Mouse (Mus musculus) myocyte (in vitro differentiated cells): Measurements from ENCODE around the gene Nkap. TPM values are rescaled to one million over a fixed set of nuclear protein-coding genes. Genes with fewer than 3 reads are reported as not detected.
"Not testable (repeated sequence)": the region's sequence is repeated elsewhere in the genome, so short reads cannot be mapped to it uniquely, and the experiment has no call there.

Experiments used
- H3K27me3 ChIP-seq: one replicate; pipeline ENCODE4 v1.6.1; 2011; ENCODE audit not compliant: control insufficient read depth, insufficient read depth, insufficient read length
- H3K36me3 ChIP-seq: one replicate; pipeline ENCODE4 v1.6.1; 2011; ENCODE audit not compliant: control insufficient read depth, insufficient read depth
- H3K4me2 ChIP-seq: one replicate; pipeline ENCODE4 v1.6.1; 2011; ENCODE audit warnings: low read depth, control low read depth
- H3K4me3 ChIP-seq: one replicate; pipeline ENCODE4 v1.5.1; 2011; ENCODE audit warnings: mild to moderate bottlenecking, control low read depth, moderate library complexity
- H3K79me2 ChIP-seq: one replicate; pipeline ENCODE4 v1.6.1; 2011; ENCODE audit not compliant: control insufficient read depth, insufficient read depth
- H3ac ChIP-seq: one replicate; pipeline ENCODE4 v1.6.1; 2011; ENCODE audit not compliant: control insufficient read depth, insufficient read length
- CEBPB ChIP-seq: IDR thresholded peaks from 2 replicates; pipeline ENCODE4 v1.6.1; 2011; ENCODE audit warnings: mild to moderate bottlenecking, moderate library complexity; ENCODE audit not compliant: poor library complexity, insufficient read depth, severe bottlenecking
- E2F4 ChIP-seq: IDR thresholded peaks from one replicate; pipeline ENCODE4 v1.6.1; 2011; ENCODE audit warnings: mild to moderate bottlenecking, control low read depth, moderate library complexity; ENCODE audit not compliant: insufficient read depth
- MAX ChIP-seq: IDR thresholded peaks from one replicate; pipeline ENCODE4 v1.6.1; 2011; ENCODE audit warnings: low read depth, mild to moderate bottlenecking, control low read depth
- MYOD1 ChIP-seq, 3 experiments: IDR thresholded peaks; one replicate each; pipeline ENCODE4 v1.6.1; 2011; ENCODE audit warnings: control low read depth in 2 of 3, low read depth in 2 of 3, mild to moderate bottlenecking in 2 of 3, moderate library complexity in 1 of 3; ENCODE audit not compliant: insufficient read length in 2 of 3, control insufficient read depth in 1 of 3
- MYOG ChIP-seq, 3 experiments: IDR thresholded peaks; one replicate each; pipeline ENCODE4 v1.6.1; 2011; ENCODE audit warnings: control low read depth in 2 of 3, low read depth in 2 of 3, mild to moderate bottlenecking in 2 of 3; ENCODE audit not compliant: insufficient read length in 2 of 3, control insufficient read depth in 1 of 3, insufficient read depth in 1 of 3
- POLR2A ChIP-seq: IDR thresholded peaks from one replicate; pipeline ENCODE4 v1.6.1; 2011; ENCODE audit warnings: low read depth, mild to moderate bottlenecking, control low read depth, moderate library complexity; ENCODE audit not compliant: insufficient read length
- POLR2AphosphoS2 ChIP-seq: IDR thresholded peaks from one replicate; pipeline ENCODE4 v1.6.1; 2011; ENCODE audit warnings: low read depth, control low read depth; ENCODE audit not compliant: insufficient read length
- REST ChIP-seq: IDR thresholded peaks from one replicate; pipeline ENCODE4 v1.6.1; 2011; ENCODE audit warnings: mild to moderate bottlenecking, control low read depth, moderate library complexity; ENCODE audit not compliant: insufficient read depth, insufficient read length
- SRF ChIP-seq: IDR thresholded peaks from one replicate; pipeline ENCODE4 v1.6.1; 2011; ENCODE audit warnings: low read depth; ENCODE audit not compliant: control insufficient read depth, insufficient read length
- TCF12 ChIP-seq: IDR thresholded peaks from one replicate; pipeline ENCODE4 v1.6.1; 2011; ENCODE audit warnings: mild to moderate bottlenecking, control low read depth; ENCODE audit not compliant: poor library complexity, insufficient read depth, severe bottlenecking
- TCF3 ChIP-seq: IDR thresholded peaks from one replicate; pipeline ENCODE4 v1.6.1; 2011; ENCODE audit warnings: low read depth, control low read depth; ENCODE audit not compliant: insufficient read length
- USF1 ChIP-seq: IDR thresholded peaks from one replicate; pipeline ENCODE4 v1.6.1; 2011; ENCODE audit warnings: low read depth, mild to moderate bottlenecking, control low read depth, moderate library complexity
- polyA plus RNA-seq: library from polyadenylated mRNA; unstranded; fragments of >200 nt; fragmentation: generic; extraction: Trizol; gene quantifications from one replicate; pipeline ENCODE4 v1.2.1, GENCODE M21; 2012; ENCODE audit warnings: missing spikeins

The Nkap gene
- polyA plus RNA-seq, 1 experiment = 2.3 TPM

GRCm38 (mm10) chrX:37168742-37169141, 42.1 kb downstream of the Nkap start, which contains the start of gene Akap14:
Gene Akap14, minus strand, starts transcription at chrX:37168842.
- no peaks in the 10 kb centered on the region for H3K36me3 ChIP-seq
- H3ac ChIP-seq = no peak within 1 kb of the TSS
- no peaks in the 10 kb centered on the region for H3K79me2 ChIP-seq
- H3K4me3 ChIP-seq = no peak within 1 kb of the TSS
- H3K4me2 ChIP-seq = no peak within 1 kb of the TSS
- TF ChIP-seq REST = no peak
- TF ChIP-seq MAX = no peak
- TF ChIP-seq POLR2A = no peak
- no peak for TF ChIP-seq TCF12
- no peak for TF ChIP-seq CEBPB
- no peak for TF ChIP-seq SRF
- TF ChIP-seq USF1 = no peak
- TF ChIP-seq TCF3 = no peak
- no peak for TF ChIP-seq POLR2AphosphoS2
- no peak for TF ChIP-seq E2F4
- TF ChIP-seq MYOG (IDR thresholded peaks at IDR 0.05; ENCODE audit: control insufficient read depth in 1 of 3, insufficient read depth in 1 of 3, insufficient read length in 2 of 3, low read depth in 2 of 3) = no peak
- TF ChIP-seq MYOD1 (IDR thresholded peaks at IDR 0.05; ENCODE audit: control insufficient read depth in 1 of 3, insufficient read length in 2 of 3, low read depth in 2 of 3) = no peak
- no peaks in the 10 kb centered on the region for H3K27me3 ChIP-seq

GRCm38 (mm10) chrX:37184401-37184800, 57.8 kb downstream of the Nkap start:
- H3K36me3 ChIP-seq, H3K79me2 ChIP-seq, H3ac ChIP-seq, H3K4me2 ChIP-seq, H3K4me3 ChIP-seq, H3K27me3 ChIP-seq: not testable (repeated sequence)

- TF ChIP-seq MAX (no peak), POLR2A (no peak), E2F4 (no peak), SRF (no peak), USF1 (no peak), REST (no peak), MYOD1 (IDR thresholded peaks at IDR 0.05; ENCODE audit: control insufficient read depth in 1 of 3, insufficient read length in 2 of 3, low read depth in 2 of 3) (no peak), POLR2AphosphoS2 (no peak), MYOG (IDR thresholded peaks at IDR 0.05; ENCODE audit: control insufficient read depth in 1 of 3, insufficient read depth in 1 of 3, insufficient read length in 2 of 3, low read depth in 2 of 3) (no peak), TCF12 (no peak), CEBPB (no peak), TCF3 (no peak)
These were observed 64.1 kb downstream of the Nkap start for GRCm38 (mm10) chrX:37190755-37191104.

GRCm38 (mm10) chrX:37191105-37191743, 64.6 kb downstream of the Nkap start, which contains the start of the genes Ndufa1 and Rnf113a1:
Gene Ndufa1, minus strand, starts transcription at chrX:37191163.
Gene Rnf113a1, plus strand, starts transcription at chrX:37191245.
- peak within 1 kb of the TSS; percentile 72 for H3K4me2 ChIP-seq
- no peak within 1 kb of the TSS for H3ac ChIP-seq
- no peaks in the 10 kb centered on the region for H3K79me2 ChIP-seq
- TF ChIP-seq POLR2A = peak; percentile 56
- no peak for TF ChIP-seq MAX
- H3K4me3 ChIP-seq = peak within 1 kb of the TSS; percentile 65
- no peaks in the 10 kb centered on the region for H3K36me3 ChIP-seq
- no peaks in the 10 kb centered on the region for H3K27me3 ChIP-seq

More at GRCm38 (mm10) chrX:37190755-37191104, 64.1 kb downstream of the Nkap start:
- Histone ChIP-seq H3ac (no peak overlapping the region), H3K4me3 (peak overlapping the region; percentile 65), H3K27me3 (no peaks in the 10 kb centered on the region), H3K4me2 (peak overlapping the region; percentile 64), H3K36me3 (no peaks in the 10 kb centered on the region), H3K79me2 (no peaks in the 10 kb centered on the region)

- Histone ChIP-seq H3K79me2 (no peaks in the 10 kb centered on the region), H3K4me2 (peak overlapping the region; percentile 72), H3K36me3 (no peaks in the 10 kb centered on the region), H3K27me3 (no peaks in the 10 kb centered on the region), H3K4me3 (peak overlapping the region; percentile 65), H3ac (no peak overlapping the region)
- TF ChIP-seq MYOD1 (IDR thresholded peaks at IDR 0.05; ENCODE audit: control insufficient read depth in 1 of 3, insufficient read length in 2 of 3, low read depth in 2 of 3) (no peak), POLR2AphosphoS2 (no peak), TCF12 (no peak), USF1 (no peak), MAX (no peak), TCF3 (no peak), REST (no peak)
These were observed 65.3 kb downstream of the Nkap start for GRCm38 (mm10) chrX:37191744-37192379.
